Mouse (Mus musculus) heart, postnatal 25 days (tissue): ENCODE results near the gene Slc2a12. TPM values are rescaled to one million over a fixed set of nuclear protein-coding genes. Genes with fewer than 3 reads are reported as not detected.

Experiments used
- DNase-seq: peaks from one replicate; pipeline ENCODE4 v3.0.0; 2022; ENCODE audit warnings: low spot score
- intact Hi-C: fragments of 180-260 bp; cut with DNase I; formaldehyde crosslinking; loops from one replicate; pipeline ENCODE4 v1.15.1; 2025
- microRNA-seq: library from miRNA; unstranded; fragments of <30 nt; microRNA quantifications from one replicate; pipeline ENCODE4 v1.2.0, GENCODE M21; 2022
- total RNA-seq, 2 experiments: library from RNA; stranded (reverse); gene quantifications; 2 replicates each; pipeline ENCODE4 v1.2.3; 2021

The Slc2a12 gene
- total RNA-seq, 2 experiments from 2014 or later: 17.1 to 20.0 TPM

DNA sequence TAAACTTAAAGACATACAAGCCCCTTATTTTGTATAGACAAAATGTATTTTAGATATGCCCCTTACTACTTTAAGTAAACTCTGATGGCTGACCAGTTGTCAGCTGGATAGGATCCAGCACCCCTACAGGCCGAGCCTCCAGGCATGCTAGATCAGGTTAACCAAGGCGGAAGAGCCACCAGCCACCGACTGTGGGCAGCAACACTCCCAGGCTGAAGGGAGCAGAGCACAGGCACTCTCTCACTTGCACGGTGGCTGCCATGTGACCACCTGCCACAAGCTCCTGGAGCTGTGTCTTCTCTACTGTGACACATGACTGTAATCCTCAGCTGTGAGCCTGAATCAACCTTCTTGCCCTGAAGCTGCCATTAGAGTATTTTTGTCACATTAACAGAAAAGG is 73.7 kb downstream of the Slc2a12 start:
- DNase-seq: no peak
- intact Hi-C loops: no loop called here

GRCm38 (mm10) chr10:22720781-22721529 is 76.1 kb downstream of the Slc2a12 start:
- intact Hi-C loops: no loop called here
- no peak for DNase-seq

DNA sequence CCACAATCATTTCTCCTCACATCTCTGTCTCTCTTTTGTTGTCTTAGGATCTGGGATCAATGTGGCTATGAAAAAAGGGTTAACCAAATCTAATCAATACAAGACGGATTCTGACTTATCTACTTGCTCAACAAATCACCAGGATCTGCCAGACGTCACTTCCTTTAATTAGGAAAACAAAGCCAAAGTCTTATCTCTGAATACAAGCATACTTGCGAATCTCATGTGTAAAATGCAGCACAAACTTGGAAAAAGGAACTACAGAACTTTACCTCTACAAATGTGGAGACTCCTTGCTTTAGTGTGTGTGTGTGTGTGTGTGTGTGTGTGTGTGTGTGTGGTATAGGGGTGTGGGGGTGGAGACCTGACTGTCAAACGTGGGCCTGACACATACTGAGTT is 80.4 kb downstream of the Slc2a12 start:
- intact Hi-C loops: no loop called here

DNA sequence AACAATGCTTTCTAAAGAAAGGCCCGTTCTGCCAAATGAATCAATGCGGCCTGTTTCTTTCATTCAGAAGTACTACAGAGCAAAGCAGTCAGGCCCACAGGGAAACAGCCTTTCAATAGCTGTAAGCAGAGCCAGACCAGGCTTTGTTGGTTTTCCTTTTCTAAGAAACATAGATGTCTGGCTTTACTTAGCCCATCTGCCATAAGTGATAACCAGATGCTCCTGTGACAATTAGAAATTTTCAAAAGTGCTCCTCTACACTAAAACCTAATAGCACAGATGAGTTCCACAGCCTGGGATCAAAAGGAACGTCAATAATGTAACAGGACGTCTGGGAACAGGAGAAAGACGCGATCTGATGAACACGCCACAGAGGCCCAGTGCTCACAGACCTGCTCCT is 81.5 kb downstream of the Slc2a12 start:
- DNase-seq: no peak
- intact Hi-C loops: no loop called here

More for the DNA sequence above, 80.4 kb downstream of the Slc2a12 start:
- DNase-seq: no peak

GRCm38 (mm10) chr10:22728257-22728656 is 83.4 kb downstream of the Slc2a12 start:
- DNase-seq: no peak
- intact Hi-C loops: no loop called here

GRCm38 (mm10) chr10:22730266-22730991 is 85.6 kb downstream of the Slc2a12 start:
- DNase-seq: peak; percentile 14
- intact Hi-C loops: loop anchor here (5.0 kb wide), 1 partner anchor 42 kb away; no protein-coding TSS in a partner anchor

- intact Hi-C loops: loop anchor here (5.0 kb wide), 1 partner anchor 41 kb away; no protein-coding TSS in a partner anchor
- DNase-seq: no peak
These were observed 86.1 kb downstream of the Slc2a12 start for GRCm38 (mm10) chr10:22730992-22731271.

DNA sequence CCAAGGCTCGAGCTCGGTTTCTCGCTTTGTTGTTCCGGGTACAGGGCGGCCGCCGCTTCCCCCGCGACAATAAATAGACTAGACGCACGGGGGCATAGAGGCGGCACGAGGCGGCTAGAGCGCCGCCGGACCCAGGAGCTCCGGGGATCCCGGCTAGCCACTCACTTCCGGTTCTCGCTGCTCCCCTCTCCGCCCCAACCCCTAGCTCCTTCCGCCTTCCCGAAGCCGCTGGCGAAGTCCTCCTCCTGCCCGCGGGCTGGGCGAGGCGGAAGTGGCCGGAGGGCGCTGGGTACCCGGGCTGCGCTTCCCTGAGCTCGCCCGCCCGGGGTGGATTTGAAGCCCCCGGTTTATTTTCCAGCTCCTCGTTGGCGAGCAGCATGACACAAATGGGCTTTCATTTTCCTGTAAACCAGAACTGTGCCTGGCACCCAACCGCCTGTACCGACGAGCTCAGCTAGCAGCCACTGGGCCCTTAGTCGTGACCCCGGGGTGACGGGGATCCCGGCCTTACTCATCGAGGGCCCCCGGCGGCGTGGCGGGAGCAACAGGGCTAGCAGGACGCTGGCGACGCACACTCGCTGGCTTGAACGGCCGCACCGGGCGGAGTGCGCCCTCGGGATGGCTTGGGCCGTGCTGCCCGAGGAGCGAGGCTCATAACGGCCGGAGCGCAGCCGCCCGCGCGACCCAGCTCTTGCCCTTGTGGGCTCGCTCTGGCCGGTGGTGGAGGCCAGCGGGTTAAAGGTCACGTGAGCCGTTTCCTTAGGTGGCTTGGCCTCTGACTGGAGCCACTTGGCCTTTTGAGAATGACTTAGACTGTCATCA is 86.7 kb downstream of the Slc2a12 start, which contains the start of gene Tbpl1:
Gene Tbpl1 (minus strand): TSS at position 667 of the 822 bp plus-strand sequence.
- peak; percentile 92 for DNase-seq
- intact Hi-C loops: loop anchor here (5.0 kb wide), 1 partner anchor 41 kb away; no protein-coding TSS in a partner anchor

- intact Hi-C loops: loop anchor here (5.0 kb wide), 1 partner anchor 40 kb away; no protein-coding TSS in a partner anchor
These were observed 87.4 kb downstream of the Slc2a12 start for GRCm38 (mm10) chr10:22732181-22732580.

GRCm38 (mm10) chr10:22745922-22746321 is 101.1 kb downstream of the Slc2a12 start:
- DNase-seq: no peak

More at GRCm38 (mm10) chr10:22732181-22732580, 87.4 kb downstream of the Slc2a12 start:
- DNase-seq: no peak

GRCm38 (mm10) chr10:22746334-22747322 is 101.8 kb downstream of the Slc2a12 start:
- intact Hi-C loops: no loop called here
- no peak for DNase-seq

More at GRCm38 (mm10) chr10:22745922-22746321, 101.1 kb downstream of the Slc2a12 start:
- intact Hi-C loops: no loop called here

- intact Hi-C loops: no loop called here
- no peak for DNase-seq
These were observed 106.4 kb downstream of the Slc2a12 start for GRCm38 (mm10) chr10:22751175-22751682.

Small RNAs within 50 kb of the gene (microRNA-seq; reads per million reads assigned to microRNA genes)
- not detected for gene Mir7663

Other genes starting within 250 kb of the Slc2a12 start
- 10 to 100 TPM; 19.1 to 21.1 TPM for gene Tbpl1, start 86.9 kb downstream of the Slc2a12 start, total RNA-seq
- 10 to 100 TPM; 10.9 to 14.4 TPM for gene Tcf21, start 175.2 kb downstream of the Slc2a12 start, total RNA-seq